Mouse (Mus musculus): ENCODE data around the gene Hoxb9. TPM values are rescaled to one million over a fixed set of nuclear protein-coding genes. Genes with fewer than 3 reads are reported as not detected.

Gene Hoxb9
- polyA plus RNA-seq, 1 experiment from 2014 or later = 15.7 TPM

DNA sequence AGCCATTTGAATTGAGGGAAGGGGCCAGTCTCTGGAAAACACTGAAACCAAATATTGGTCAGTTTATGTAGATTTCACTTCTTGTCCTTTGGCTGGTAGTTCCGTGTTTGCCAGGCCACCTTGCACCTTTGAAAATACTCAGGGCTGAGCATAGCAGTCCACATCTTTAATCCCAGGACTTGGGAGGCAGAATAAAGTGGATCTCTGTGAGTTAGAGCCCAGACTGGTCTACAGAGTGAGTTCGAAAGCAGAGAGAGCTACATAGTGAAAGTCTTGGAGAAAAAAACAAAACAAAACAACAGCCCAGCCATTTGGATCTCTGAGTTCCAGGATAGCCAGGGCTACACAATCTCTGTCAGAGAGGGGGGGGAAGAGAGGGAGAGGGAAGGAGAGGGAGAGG is 14.1 kb upstream of the Hoxb9 start:
- Histone ChIP-seq H3K27ac (replicated peaks) (no peak overlapping the region), H3K27me3 (peaks cover 97% of the 10 kb centered on the region), H3K9ac (no peak overlapping the region), H3K36me3 (no peaks in the 10 kb centered on the region), H3K4me1 (replicated peaks) (no peaks in the 10 kb centered on the region), H3K9me3 (no peaks in the 10 kb centered on the region), H3K4me3 (no peak overlapping the region), H3K4me2 (no peak overlapping the region)
- WGBS = 21% methylated on average over 2 of the region's 2 CpGs
- no peak for ATAC-seq (ENCODE audit: low FRiP score, low read depth)

DNA sequence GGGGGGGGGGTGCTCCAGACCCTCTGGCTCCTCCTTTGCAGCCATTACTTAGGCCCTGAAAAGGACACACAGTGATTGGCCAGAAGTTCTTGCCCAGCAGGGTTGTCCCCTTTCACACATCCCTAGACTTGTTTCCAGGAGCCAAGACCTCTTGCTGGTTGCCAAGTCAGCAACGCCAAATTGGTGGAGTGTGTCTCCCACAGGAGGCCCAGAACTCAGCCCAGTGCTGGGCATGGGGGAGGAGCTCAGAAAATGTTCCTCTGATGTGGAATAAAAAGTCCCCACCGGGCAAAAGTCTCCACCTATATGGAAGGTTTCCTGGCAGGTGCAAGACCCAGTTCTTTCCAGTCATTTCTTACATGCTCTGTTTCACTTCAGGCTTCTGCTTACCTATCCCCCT is 12.2 kb upstream of the Hoxb9 start:
- no peaks in the 10 kb centered on the region for H3K4me1 ChIP-seq (replicated peaks)

GRCm38 (mm10) chr11:96259511-96259910 is 11.7 kb upstream of the Hoxb9 start:
- Histone ChIP-seq H3K4me3 (no peak overlapping the region), H3K27me3 (peaks cover 98% of the 10 kb centered on the region), H3K9me3 (no peaks in the 10 kb centered on the region), H3K36me3 (no peaks in the 10 kb centered on the region), H3K9ac (no peak overlapping the region), H3K27ac (replicated peaks) (no peak overlapping the region), H3K4me2 (no peak overlapping the region), H3K4me1 (replicated peaks) (no peaks in the 10 kb centered on the region)
- no peak for ATAC-seq (ENCODE audit: low FRiP score, low read depth)
- 4% methylated on average over 1 of the region's 1 CpGs for WGBS

More for the DNA sequence above, 12.2 kb upstream of the Hoxb9 start:
- 0% methylated on average over 2 of the region's 2 CpGs for WGBS
- no peak overlapping the region for H3K27ac ChIP-seq (replicated peaks)
- peaks cover 98% of the 10 kb centered on the region for H3K27me3 ChIP-seq
- ATAC-seq (ENCODE audit: low FRiP score, low read depth) = no peak
- no peak overlapping the region for H3K4me3 ChIP-seq
- no peak overlapping the region for H3K9ac ChIP-seq
- H3K9me3 ChIP-seq = no peaks in the 10 kb centered on the region
- H3K4me2 ChIP-seq = no peak overlapping the region
- no peaks in the 10 kb centered on the region for H3K36me3 ChIP-seq

DNA sequence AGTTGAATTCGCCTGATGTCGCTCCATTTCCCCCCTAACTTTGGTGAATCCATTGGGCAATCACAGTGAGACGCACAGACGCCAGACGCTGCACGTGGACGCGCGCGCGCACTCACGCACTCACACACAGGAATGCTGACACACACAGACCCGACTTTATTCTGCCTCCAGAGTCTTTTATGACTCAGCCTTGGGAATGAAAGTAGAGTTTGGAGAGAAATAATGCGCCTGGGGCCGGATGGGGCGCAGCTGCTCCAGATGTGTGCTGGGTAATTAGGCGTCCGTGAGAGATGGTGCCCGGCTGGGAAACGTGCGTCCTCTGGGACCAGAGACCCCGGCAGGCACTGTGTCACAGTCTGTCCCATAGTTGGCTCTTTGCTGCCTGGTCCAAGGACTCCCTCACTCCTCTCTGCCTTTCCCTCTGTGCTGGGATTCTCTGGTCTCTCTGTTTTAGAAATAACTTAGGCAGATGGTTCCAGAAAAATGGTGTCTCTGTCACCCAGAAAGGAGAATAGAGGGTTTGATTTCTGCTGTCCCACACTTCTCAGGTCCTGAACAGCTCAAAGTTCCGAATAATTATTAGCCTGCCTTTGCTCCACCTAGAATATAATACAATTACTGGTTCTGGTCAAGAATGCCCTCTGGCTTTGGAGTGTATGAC is 10.8 kb upstream of the Hoxb9 start:
- no peak for ATAC-seq (ENCODE audit: low FRiP score, low read depth)
- no peak overlapping the region for H3K9ac ChIP-seq
- H3K4me3 ChIP-seq = no peak overlapping the region
- H3K4me1 ChIP-seq (replicated peaks) = no peaks in the 10 kb centered on the region
- no peaks in the 10 kb centered on the region for H3K9me3 ChIP-seq
- 1% methylated on average over 23 of the region's 23 CpGs for WGBS
- no peak overlapping the region for H3K27ac ChIP-seq (replicated peaks)
- peaks cover 98% of the 10 kb centered on the region for H3K27me3 ChIP-seq
- no peak overlapping the region for H3K4me2 ChIP-seq
- H3K36me3 ChIP-seq = no peaks in the 10 kb centered on the region

GRCm38 (mm10) chr11:96261323-96261890 is 9.8 kb upstream of the Hoxb9 start:
- H3K27me3 ChIP-seq = peaks cover 98% of the 10 kb centered on the region
- no peaks in the 10 kb centered on the region for H3K4me1 ChIP-seq (replicated peaks)
- H3K4me2 ChIP-seq = no peak overlapping the region
- no peak overlapping the region for H3K27ac ChIP-seq (replicated peaks)
- H3K36me3 ChIP-seq = no peaks in the 10 kb centered on the region
- no peaks in the 10 kb centered on the region for H3K9me3 ChIP-seq
- no peak overlapping the region for H3K9ac ChIP-seq
- no peak overlapping the region for H3K4me3 ChIP-seq
- WGBS = 2% methylated on average over 24 of the region's 24 CpGs
- ATAC-seq (ENCODE audit: low FRiP score, low read depth) = no peak

- WGBS = 16% methylated on average over 6 of the region's 6 CpGs
- Histone ChIP-seq H3K4me3 (no peak overlapping the region), H3K27ac (replicated peaks) (no peak overlapping the region), H3K36me3 (no peaks in the 10 kb centered on the region), H3K4me1 (replicated peaks) (no peaks in the 10 kb centered on the region), H3K27me3 (peaks cover 98% of the 10 kb centered on the region), H3K9me3 (no peaks in the 10 kb centered on the region), H3K9ac (no peak overlapping the region), H3K4me2 (no peak overlapping the region)
- ATAC-seq (ENCODE audit: low FRiP score, low read depth) = no peak
These were observed 8.9 kb upstream of the Hoxb9 start for GRCm38 (mm10) chr11:96262262-96262830.

GRCm38 (mm10) chr11:96263636-96264389 is 7.4 kb upstream of the Hoxb9 start:
- H3K9ac ChIP-seq = no peak overlapping the region

GRCm38 (mm10) chr11:96264390-96265020 is 6.8 kb upstream of the Hoxb9 start:
- Histone ChIP-seq H3K9me3 (no peaks in the 10 kb centered on the region), H3K36me3 (no peaks in the 10 kb centered on the region), H3K27me3 (peaks cover 94% of the 10 kb centered on the region), H3K9ac (no peak overlapping the region), H3K27ac (replicated peaks) (no peak overlapping the region), H3K4me3 (no peak overlapping the region), H3K4me1 (replicated peaks) (no peaks in the 10 kb centered on the region), H3K4me2 (no peak overlapping the region)
- 6% methylated on average over 8 of the region's 8 CpGs for WGBS
- ATAC-seq (ENCODE audit: low FRiP score, low read depth) = no peak

More at GRCm38 (mm10) chr11:96263636-96264389, 7.4 kb upstream of the Hoxb9 start:
- H3K4me2 ChIP-seq = no peak overlapping the region
- WGBS = 1% methylated on average over 33 of the region's 33 CpGs
- no peaks in the 10 kb centered on the region for H3K4me1 ChIP-seq (replicated peaks)
- peaks cover 97% of the 10 kb centered on the region for H3K27me3 ChIP-seq
- no peaks in the 10 kb centered on the region for H3K36me3 ChIP-seq
- no peak overlapping the region for H3K27ac ChIP-seq (replicated peaks)
- H3K9me3 ChIP-seq = no peaks in the 10 kb centered on the region
- no peak overlapping the region for H3K4me3 ChIP-seq
- no peak for ATAC-seq (ENCODE audit: low FRiP score, low read depth)

DNA sequence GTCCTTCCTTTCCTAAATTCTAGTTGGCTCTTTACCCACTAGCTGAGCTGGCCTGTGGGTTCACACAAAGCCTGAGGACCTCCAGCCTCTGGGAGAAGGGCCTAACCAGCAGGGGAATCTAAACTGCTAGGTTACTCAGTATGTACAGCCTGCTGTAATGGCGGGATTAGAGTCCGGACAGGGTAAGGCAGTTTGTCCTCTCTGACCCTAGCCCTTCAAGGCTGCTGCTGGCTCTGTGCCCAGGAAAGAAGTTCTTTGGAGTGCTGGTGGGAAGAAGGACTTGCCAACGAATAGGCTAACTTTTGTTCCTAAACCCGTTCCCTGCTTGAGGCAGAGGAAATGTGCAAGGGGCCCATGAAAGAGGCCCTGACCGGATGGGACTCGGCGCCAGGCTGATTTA is 5.3 kb upstream of the Hoxb9 start:
- H3K9me3 ChIP-seq = no peaks in the 10 kb centered on the region
- H3K4me3 ChIP-seq = no peak overlapping the region
- no peak overlapping the region for H3K27ac ChIP-seq (replicated peaks)
- no peak overlapping the region for H3K4me2 ChIP-seq
- H3K4me1 ChIP-seq (replicated peaks) = 0 out of 2 replicates have a peak, but pooled peaks cover 2% of the 10 kb centered on the region
- no peak overlapping the region for H3K9ac ChIP-seq
- 5% methylated on average over 7 of the region's 7 CpGs for WGBS
- peaks cover 89% of the 10 kb centered on the region for H3K27me3 ChIP-seq
- H3K36me3 ChIP-seq = no peaks in the 10 kb centered on the region
- ATAC-seq (ENCODE audit: low FRiP score, low read depth) = no peak

GRCm38 (mm10) chr11:96267021-96267920 is 4.0 kb upstream of the Hoxb9 start:
- Histone ChIP-seq H3K27ac (replicated peaks) (no peak overlapping the region), H3K4me2 (no peak overlapping the region), H3K4me3 (no peak overlapping the region), H3K4me1 (replicated peaks) (peaks cover 11% of the 10 kb centered on the region; the same call in 1 of the 2 replicates), H3K36me3 (no peaks in the 10 kb centered on the region), H3K9ac (no peak overlapping the region), H3K9me3 (no peaks in the 10 kb centered on the region), H3K27me3 (peaks cover 85% of the 10 kb centered on the region)
- ATAC-seq (ENCODE audit: low FRiP score, low read depth) = no peak
- WGBS = 14% methylated on average over 7 of the region's 7 CpGs
